Mouse (Mus musculus): ENCODE data around the gene Amh.

DNA sequence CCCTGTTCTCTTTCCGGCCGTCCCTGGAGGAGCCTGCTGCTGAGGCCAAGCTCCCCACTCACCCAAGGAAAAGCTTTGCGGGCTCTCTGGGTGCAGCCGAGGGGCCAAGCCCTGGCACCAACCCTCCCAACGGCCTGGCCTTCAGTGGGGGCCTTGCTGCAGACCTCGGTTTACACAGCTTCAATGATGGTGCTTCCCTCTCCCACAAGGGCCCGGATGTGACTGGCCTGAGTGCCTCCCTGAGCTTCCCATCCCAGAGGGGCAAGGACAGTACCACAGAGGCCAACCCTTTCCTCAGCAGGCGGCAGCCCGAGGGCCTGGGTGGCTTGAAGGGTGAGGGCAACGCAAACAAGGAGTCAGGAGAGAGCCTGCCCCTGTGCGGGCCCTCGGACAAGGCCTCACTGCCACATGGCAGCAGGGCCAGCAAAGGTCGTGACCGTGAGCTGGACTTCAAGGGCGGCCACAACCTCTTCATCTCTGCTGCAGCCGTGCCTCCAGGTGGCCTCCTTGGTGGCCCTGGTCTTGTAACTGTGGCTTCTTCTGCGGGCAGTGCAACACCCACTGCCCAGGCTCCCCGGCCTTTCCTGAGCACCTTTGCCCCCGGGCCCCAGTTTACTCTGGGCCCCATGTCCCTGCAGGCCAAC is 14.2 kb upstream of the Amh start:
- no peak for TF ChIP-seq CTCF (IDR thresholded peaks at IDR 0.05; ENCODE audit: borderline replicate concordance, insufficient read depth, low read length)
- no peak for TF ChIP-seq POLR2A (IDR thresholded peaks at IDR 0.05; ENCODE audit: low read depth, low read length)
